Comparison of ENCODE assay signal across 12 mouse cellular contexts in genomic region chr19:53799885-53800284, GRCm38 (mm10).
DNase-seq lines count a peak whose midpoint lies in the region; ATAC-seq and TF ChIP-seq lines count a peak whose summit lies in the region.
"Had no signal": no experiment of that assay in that cellular context is flagged by ENCODE, and none has a peak within 500 bp of the region (broad histone marks: within the 10 kb centered on the region; RNA-seq: fewer than 3 reads in every experiment).

No protein-coding gene starts in this region.

- no peak for TF ChIP-seq POLR2A in CH12.LX (IDR thresholded peaks at IDR 0.05; ENCODE audit: low read depth, low read length)

- H3K36me3 ChIP-seq in CH12.LX (replicated peaks in 1 of 2; ENCODE audit: control insufficient read depth in 1 of 2, insufficient read depth in 1 of 2, low read length in 1 of 2) = no peaks in the 10 kb centered on the region
- H3K36me3 ChIP-seq in liver, embryonic 16.5 days (ENCODE audit: control insufficient read depth, insufficient read depth) = no peaks in the 10 kb centered on the region

- peaks cover 11 to 27% of the 10 kb centered on the region in 2 experiments for H3K4me1 ChIP-seq in CH12.LX (ENCODE audit: control insufficient read depth in 1 of 2, insufficient read depth in 2 of 2)
- peaks cover 44% of the 10 kb centered on the region for H3K4me1 ChIP-seq in liver, embryonic 16.5 days (ENCODE audit: control insufficient read depth, low read depth, low read length)

- WGBS in liver, embryonic 16.5 days (ENCODE audit: insufficient replicate concordance) = 11% methylated on average over 11 of the region's 11 CpGs

- dilution Hi-C loops in CH12.LX (cut with MboI; ENCODE audit: extremely low pct_ligation_motif_present, extremely low pct_unique_long_range_greater_than_20kb, low sequenced_read_pairs) = no loop called here

- H3K9ac ChIP-seq in CH12.LX (ENCODE audit: insufficient read depth, low read depth) = no peak overlapping the region
- H3K9ac ChIP-seq in liver, embryonic 16.5 days (ENCODE audit: low read depth, low read length) = no peak overlapping the region; the same call in 1 of the 2 replicates

- TF ChIP-seq EP300 in CH12.LX (IDR thresholded peaks at IDR 0.05; ENCODE audit: low read length) = no peak

- DNase-seq in CH12.LX (ENCODE audit: extremely low read depth) = no peak
- peak; percentile 60 for DNase-seq in c-Kit-positive CD71-positive TER-119-positive erythroid progenitor cells, embryonic 14.5 days (ENCODE audit: low spot score)
- DNase-seq in urinary bladder, postnatal 10 days (ENCODE audit: low spot score) = no peak
- no peak for DNase-seq in kidney, postnatal 10 days
- no peak for DNase-seq in cerebellum, adult 8-10 months
- DNase-seq: cerebellum, postnatal 25 days; gastrocnemius, postnatal 25 days; kidney, postnatal 14 days; lung, postnatal 36 days; thymus, postnatal 14 days had no signal

- H3K4me3 ChIP-seq in CH12.LX (replicated peaks in 1 of 3; ENCODE audit: low read depth in 2 of 3, low read length in 2 of 3, poor library complexity in 1 of 3) = no peak overlapping the region
- no peak overlapping the region for H3K4me3 ChIP-seq in liver, embryonic 16.5 days (ENCODE audit: low read depth, low read length)

- H3K79me2 ChIP-seq in CH12.LX (replicated peaks; ENCODE audit: control insufficient read depth, extremely low read depth, insufficient read depth, poor library complexity, severe bottlenecking) = no peaks in the 10 kb centered on the region

- H3K27me3 ChIP-seq in CH12.LX (replicated peaks) = no peaks in the 10 kb centered on the region
- H3K27me3 ChIP-seq in liver, embryonic 16.5 days (ENCODE audit: control insufficient read depth, insufficient read depth, low read depth, low read length) = no peaks in the 10 kb centered on the region

- no peak overlapping the region for H3K27ac ChIP-seq in CH12.LX (ENCODE audit: insufficient read depth, low read depth)
- peak overlapping the region; percentile 13; the same call in 1 of the 2 replicates for H3K27ac ChIP-seq in liver, embryonic 16.5 days (ENCODE audit: low read length)

- in situ Hi-C loops in CH12.LX (cut with MboI; ENCODE audit: low pct_ligation_motif_present, low pct_unique_long_range_greater_than_20kb, low sequenced_read_pairs) = no loop called here

- TF ChIP-seq CTCF in CH12.LX (conservative IDR thresholded peaks at IDR 0.05 in 1 of 2, IDR thresholded peaks at IDR 0.05 in 1 of 2; ENCODE audit: low read depth in 2 of 2, low read length in 2 of 2) = no peak

- H3K9me3 ChIP-seq in CH12.LX (replicated peaks; ENCODE audit: low read length) = no peaks in the 10 kb centered on the region
- no peaks in the 10 kb centered on the region for H3K9me3 ChIP-seq in liver, embryonic 16.5 days (replicated peaks; ENCODE audit: control insufficient read depth, low read length)

- TF ChIP-seq RAD21 in CH12.LX (IDR thresholded peaks at IDR 0.05; ENCODE audit: low read depth, low read length) = no peak

- peak; percentile 26 to 39; a peak in 1 of 4 replicates for ATAC-seq in hematopoietic stem cell, adult 5-6 weeks (replicated peaks in 1 of 2; ENCODE audit: insufficient read depth in 1 of 2, low FRiP score in 2 of 2, low TSS enrichment in 1 of 2, low read depth in 1 of 2, poor library complexity in 2 of 2, severe bottlenecking in 2 of 2)
- peak; percentile 79 for ATAC-seq in liver, embryonic 16.5 days (ENCODE audit: low read depth)

- no peak overlapping the region for H3K4me2 ChIP-seq in CH12.LX (ENCODE audit: insufficient read depth, low read depth, poor library complexity, severe bottlenecking)
- peak overlapping the region; percentile 6; the same call in 1 of the 2 replicates for H3K4me2 ChIP-seq in liver, embryonic 16.5 days (ENCODE audit: low read depth, low read length)

TF ChIP-seq in CH12.LX, 34 proteins besides CTCF, POLR2A, EP300 and RAD21:
- TF ChIP-seq TBP (conservative IDR thresholded peaks at IDR 0.05; ENCODE audit: low read depth, low read length) (no peak), BHLHE40 (IDR thresholded peaks at IDR 0.05; ENCODE audit: low read depth, low read length) (0 out of 2 replicates have a peak, but pooled peaks have one; percentile 7), IRF4 (IDR thresholded peaks at IDR 0.05; ENCODE audit: low read depth, low read length) (no peak)
